Mouse (Mus musculus): ENCODE data around the gene 1110032F04Rik.
"Not testable (repeated sequence)": the region's sequence is repeated elsewhere in the genome, so short reads cannot be mapped to it uniquely, and the experiment has no call there.

Gene 1110032F04Rik

GRCm38 (mm10) chr3:68869211-68869690 lies at the start of gene 1110032F04Rik:
TSS of gene 1110032F04Rik (plus strand) at chr3:68869586.
- no peak for DNase-seq

GRCm38 (mm10) chr3:68821406-68821805 lies 48.0 kb upstream of the 1110032F04Rik start:
- DNase-seq = no peak

DNA sequence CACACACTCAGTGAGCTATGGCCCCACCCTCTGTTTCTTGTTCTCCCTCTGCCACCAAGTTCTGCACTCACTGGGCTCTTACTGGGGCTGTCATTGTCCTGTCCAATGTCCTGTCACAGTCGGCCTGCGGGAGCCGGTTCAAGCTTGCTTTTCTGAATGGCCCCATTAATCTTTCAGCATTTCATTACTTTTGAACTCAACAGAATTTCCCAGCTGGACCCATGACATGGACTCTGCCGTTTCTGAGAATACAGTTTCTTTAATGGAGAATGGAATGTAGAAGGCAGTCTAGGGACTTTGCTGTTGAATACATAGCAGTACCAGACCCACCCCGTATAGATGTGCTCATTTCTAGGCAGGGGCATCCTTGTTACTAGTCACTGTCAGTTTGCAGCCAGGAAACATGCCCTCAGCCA lies 47.5 kb upstream of the 1110032F04Rik start:
- DNase-seq = no peak

- no peak for DNase-seq
These were observed 45.3 kb upstream of the 1110032F04Rik start for GRCm38 (mm10) chr3:68823876-68824764.

GRCm38 (mm10) chr3:68824765-68825090 lies 44.7 kb upstream of the 1110032F04Rik start:
- no peak for DNase-seq

DNA sequence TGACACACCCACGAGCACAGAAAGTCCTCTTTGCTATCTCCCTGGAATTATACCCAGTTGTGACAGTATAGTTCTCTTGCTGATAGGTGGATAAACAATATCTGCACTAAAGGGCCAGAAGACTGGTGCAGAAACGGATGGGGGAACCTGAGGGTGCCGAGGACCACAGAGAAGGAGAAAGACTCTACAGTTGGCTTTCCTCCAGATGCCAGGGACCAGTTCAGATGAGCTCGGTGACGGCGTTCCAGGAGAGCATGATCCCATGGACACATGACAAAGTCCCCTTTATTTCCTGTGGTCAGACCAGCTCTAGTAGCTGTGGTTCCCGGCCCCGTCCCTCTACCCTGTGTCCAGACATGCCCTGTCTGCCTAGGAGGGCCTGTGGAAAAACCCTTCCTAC lies 44.2 kb upstream of the 1110032F04Rik start:
- DNase-seq = no peak

GRCm38 (mm10) chr3:68827671-68828070 lies 41.7 kb upstream of the 1110032F04Rik start:
- no peak for DNase-seq

- DNase-seq = no peak
These were observed 39.4 kb upstream of the 1110032F04Rik start for GRCm38 (mm10) chr3:68829944-68830343.

DNA sequence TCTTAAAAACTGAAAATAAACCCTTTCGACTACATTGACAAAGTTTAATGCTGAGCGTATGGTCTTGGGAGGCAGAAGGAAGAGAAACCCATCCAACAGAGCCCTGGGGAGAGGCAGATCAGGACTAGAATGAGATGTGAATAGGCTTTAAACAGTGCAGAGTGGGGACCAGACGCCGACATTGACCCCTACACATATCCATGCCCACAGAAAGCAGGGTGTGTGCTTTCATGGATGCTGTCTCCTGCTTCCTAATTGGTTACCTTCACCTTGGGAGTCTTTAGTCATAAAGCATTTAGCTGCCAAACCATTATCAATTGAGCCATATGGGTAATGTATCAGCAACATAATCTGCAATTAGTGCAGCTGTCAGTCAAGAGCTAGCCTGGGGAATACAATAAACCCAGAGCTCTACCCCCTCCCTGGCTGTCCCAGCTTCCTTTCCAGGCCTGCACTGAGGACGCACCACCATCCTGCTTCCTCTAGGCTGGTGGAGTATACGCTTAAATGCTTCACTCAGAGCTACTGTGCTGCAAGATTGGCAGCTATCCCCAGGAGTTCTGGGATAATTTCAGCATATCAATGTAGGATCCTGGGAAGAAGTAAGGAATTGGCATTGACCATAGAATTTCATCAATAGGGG lies 32.4 kb upstream of the 1110032F04Rik start:
- no peak for DNase-seq

- no peak for DNase-seq
These were observed 29.2 kb upstream of the 1110032F04Rik start for GRCm38 (mm10) chr3:68840206-68840605.

DNA sequence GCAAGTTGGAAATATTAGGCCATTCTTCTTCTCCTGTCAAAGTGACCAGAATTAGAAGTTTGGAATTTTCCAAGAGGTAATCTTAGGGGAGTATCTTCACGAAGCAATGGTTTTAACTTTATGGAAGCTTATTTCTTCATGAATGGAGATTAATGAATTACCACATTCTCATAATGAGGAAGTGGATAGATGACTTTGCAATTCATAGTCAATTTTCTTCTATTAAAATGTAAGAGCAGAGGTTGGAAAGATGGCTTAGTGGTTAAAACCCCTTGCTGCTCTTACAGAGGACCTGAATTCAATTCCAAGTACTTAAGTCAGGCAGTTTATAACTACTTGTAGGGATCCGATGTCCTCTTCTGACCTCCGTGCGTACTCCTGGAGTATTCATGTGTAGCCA lies 25.4 kb upstream of the 1110032F04Rik start:
- no peak for DNase-seq

- DNase-seq = no peak
These were observed 21.1 kb upstream of the 1110032F04Rik start for GRCm38 (mm10) chr3:68848323-68848722.

- DNase-seq = no peak
These were observed 17.0 kb upstream of the 1110032F04Rik start for GRCm38 (mm10) chr3:68852414-68852813.

GRCm38 (mm10) chr3:68869691-68870567 lies 543 bp downstream of the 1110032F04Rik start:
- no peak for DNase-seq

DNA sequence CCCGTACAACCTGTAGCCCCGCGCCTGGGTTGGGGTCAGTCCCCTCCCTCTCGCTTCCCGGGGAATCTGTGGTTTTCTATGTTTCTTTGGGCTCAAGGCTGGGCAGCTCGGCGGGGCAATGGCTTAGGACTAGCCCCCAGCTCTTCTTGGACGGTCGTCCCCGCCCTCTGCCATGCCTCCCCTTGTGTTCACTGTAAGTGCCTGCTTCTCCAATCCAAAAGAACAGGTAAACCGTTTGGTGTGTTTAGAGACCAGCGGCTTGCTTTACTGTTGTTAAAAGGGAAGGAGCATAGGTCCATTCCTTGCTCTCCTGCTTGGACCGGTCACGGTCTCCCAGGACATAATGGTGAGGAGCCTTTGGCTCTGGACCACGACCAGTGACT lies 1.2 kb downstream of the 1110032F04Rik start:
- no peak for DNase-seq

- no peak for DNase-seq
These were observed 4.7 kb downstream of the 1110032F04Rik start for GRCm38 (mm10) chr3:68874079-68874478.

GRCm38 (mm10) chr3:68886845-68887244 lies 17.5 kb downstream of the 1110032F04Rik start:
- DNase-seq = no peak

DNA sequence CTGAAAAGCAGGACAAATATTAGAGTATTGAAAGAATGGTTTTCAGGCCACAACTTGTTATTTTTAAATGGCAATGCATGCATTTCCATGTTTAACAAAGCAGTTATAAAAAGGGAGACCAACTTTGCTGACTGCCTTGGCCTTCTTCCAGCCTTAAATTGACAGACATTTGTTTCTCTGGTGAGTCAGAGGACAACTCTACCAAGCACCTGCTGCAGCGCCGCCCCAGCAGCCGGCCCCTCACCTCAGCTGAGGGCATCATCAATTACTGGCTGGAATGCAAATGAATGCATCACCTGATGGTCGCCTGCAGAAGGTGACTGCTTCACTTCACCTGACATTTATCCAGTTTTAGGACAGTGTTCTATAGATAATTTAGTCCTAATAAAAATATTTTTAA lies 26.0 kb downstream of the 1110032F04Rik start:
- no peak for DNase-seq

DNA sequence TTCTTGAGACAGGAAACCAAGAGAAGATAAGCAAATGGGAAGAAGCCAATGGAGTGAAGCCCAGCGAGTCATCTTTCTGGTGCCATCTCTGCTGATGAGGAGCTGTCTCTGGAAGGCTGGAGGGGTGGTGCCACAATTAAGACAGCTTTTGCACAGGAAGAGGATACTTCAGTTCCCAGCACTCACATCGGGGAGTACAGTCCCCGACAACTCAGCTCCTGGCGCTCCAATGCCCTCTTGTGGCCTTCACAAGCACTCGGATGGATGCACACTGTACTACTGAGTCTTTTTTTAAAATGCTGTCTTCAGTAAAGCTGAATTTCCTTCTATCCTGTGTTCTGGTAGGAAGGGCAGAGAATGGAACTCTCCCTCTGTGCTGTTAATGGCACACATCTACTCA lies 27.8 kb downstream of the 1110032F04Rik start:
- DNase-seq = no peak

GRCm38 (mm10) chr3:68902636-68903035 lies 33.2 kb downstream of the 1110032F04Rik start:
- DNase-seq = not testable (repeated sequence)

DNA sequence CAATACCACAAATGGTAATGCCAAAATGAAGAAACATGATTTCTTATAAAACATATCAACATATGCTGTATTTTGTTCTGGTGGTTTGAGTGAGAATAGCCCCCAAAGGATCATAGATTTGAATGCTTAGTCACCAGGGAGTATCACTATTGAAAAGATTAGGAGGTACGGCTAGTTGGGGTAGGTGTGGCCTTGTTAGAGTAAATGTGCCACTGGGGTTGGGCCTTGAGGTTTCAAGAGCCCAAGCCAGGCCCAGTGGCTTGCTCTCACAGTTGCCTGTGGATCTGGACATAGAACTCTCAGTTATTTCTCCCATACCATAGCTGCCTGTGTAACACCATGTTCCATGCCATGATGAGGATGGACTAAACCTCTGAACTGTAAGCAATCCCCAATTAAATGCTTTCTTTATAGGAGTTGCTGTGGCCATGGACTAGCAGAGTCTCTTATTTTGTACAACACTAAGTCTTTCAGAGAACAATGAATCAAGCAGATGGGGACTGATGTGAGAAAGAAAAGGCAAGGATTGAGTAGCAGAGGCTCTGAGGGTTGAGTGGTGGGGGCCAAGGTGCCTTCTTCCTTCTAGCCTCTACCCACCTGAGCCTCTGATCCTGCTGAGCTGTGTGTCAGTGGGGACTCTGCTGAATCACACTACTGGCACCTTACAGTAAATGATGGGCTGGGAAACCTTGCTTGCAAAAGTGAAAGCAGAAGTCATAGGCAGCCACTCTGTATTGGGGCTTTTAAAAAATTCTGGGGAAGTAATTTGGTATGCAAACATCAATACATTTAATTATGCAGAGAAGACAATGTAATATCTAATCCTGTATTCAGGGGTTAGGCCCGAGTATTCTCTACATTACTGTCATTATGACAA lies 35.8 kb downstream of the 1110032F04Rik start:
- no peak for DNase-seq

- DNase-seq = no peak
These were observed 38.1 kb downstream of the 1110032F04Rik start for GRCm38 (mm10) chr3:68907509-68907908.

All from lung, postnatal 36 days (tissue).